Mouse (Mus musculus): Measurements from ENCODE around the gene Snd1.

The Snd1 gene

GRCm38 (mm10) chr6:28635531-28636348, 160.8 kb downstream of the Snd1 start:
- DNase-seq (ENCODE audit: low spot score in 2 of 2), result no peak

- no peak for DNase-seq (ENCODE audit: low spot score in 2 of 2)
Measured at GRCm38 (mm10) chr6:28640088-28640487, 165.1 kb downstream of the Snd1 start.

- no peak for DNase-seq (ENCODE audit: low spot score in 2 of 2)
Measured at GRCm38 (mm10) chr6:28642909-28643308, 168.0 kb downstream of the Snd1 start.

- no peak for DNase-seq (ENCODE audit: low spot score in 2 of 2)
Measured at GRCm38 (mm10) chr6:28645231-28645630, 170.3 kb downstream of the Snd1 start.

- DNase-seq (ENCODE audit: low spot score in 2 of 2), result no peak
Measured at GRCm38 (mm10) chr6:28656511-28656910, 181.6 kb downstream of the Snd1 start.

- no peak for DNase-seq (ENCODE audit: low spot score in 2 of 2)
Measured at GRCm38 (mm10) chr6:28663004-28663403, 188.1 kb downstream of the Snd1 start.

- DNase-seq (ENCODE audit: low spot score in 2 of 2), result no peak
Measured at GRCm38 (mm10) chr6:28663670-28664069, 188.7 kb downstream of the Snd1 start.

GRCm38 (mm10) chr6:28664716-28665115, 189.8 kb downstream of the Snd1 start:
- DNase-seq (ENCODE audit: low spot score in 2 of 2), result no peak

GRCm38 (mm10) chr6:28667586-28667985, 192.6 kb downstream of the Snd1 start:
- no peak for DNase-seq (ENCODE audit: low spot score in 2 of 2)

GRCm38 (mm10) chr6:28669251-28669650, 194.3 kb downstream of the Snd1 start:
- no peak for DNase-seq (ENCODE audit: low spot score in 2 of 2)

- DNase-seq (ENCODE audit: low spot score in 2 of 2), result no peak
Measured at GRCm38 (mm10) chr6:28672388-28672787, 197.4 kb downstream of the Snd1 start.

- no peak for DNase-seq (ENCODE audit: low spot score in 2 of 2)
Measured at GRCm38 (mm10) chr6:28674686-28675085, 199.7 kb downstream of the Snd1 start.

- no peak for DNase-seq (ENCODE audit: low spot score in 2 of 2)
Measured at GRCm38 (mm10) chr6:28678896-28679295, 204.0 kb downstream of the Snd1 start.

GRCm38 (mm10) chr6:28680537-28680936, 205.6 kb downstream of the Snd1 start:
- no peak for DNase-seq (ENCODE audit: low spot score in 2 of 2)

GRCm38 (mm10) chr6:28681521-28682457, 206.8 kb downstream of the Snd1 start:
- no peak for DNase-seq (ENCODE audit: low spot score in 2 of 2)

- DNase-seq (ENCODE audit: low spot score in 2 of 2), result no peak
Measured at GRCm38 (mm10) chr6:28685052-28685451, 210.1 kb downstream of the Snd1 start.

- DNase-seq (ENCODE audit: low spot score in 2 of 2), result no peak
Measured at GRCm38 (mm10) chr6:28685745-28686144, 210.8 kb downstream of the Snd1 start.

GRCm38 (mm10) chr6:28687776-28688175, 212.8 kb downstream of the Snd1 start:
- no peak for DNase-seq (ENCODE audit: low spot score in 2 of 2)

- no peak for DNase-seq (ENCODE audit: low spot score in 2 of 2)
Measured at GRCm38 (mm10) chr6:28692659-28693058, 217.7 kb downstream of the Snd1 start.

- DNase-seq (ENCODE audit: low spot score in 2 of 2), result peak in 1 of 2 experiments; percentile 33
Measured at GRCm38 (mm10) chr6:28697214-28697613, 222.3 kb downstream of the Snd1 start.

- no peak for DNase-seq (ENCODE audit: low spot score in 2 of 2)
Measured at GRCm38 (mm10) chr6:28704612-28705011, 229.7 kb downstream of the Snd1 start.

- DNase-seq (ENCODE audit: low spot score in 2 of 2), result peak; percentile 51 to 60
Measured at GRCm38 (mm10) chr6:28705384-28706107, 230.6 kb downstream of the Snd1 start.

Data from right cerebral cortex, postnatal 36 days (tissue).